Mouse (Mus musculus): ENCODE results near the gene Agl. TPM values are rescaled to one million over a fixed set of nuclear protein-coding genes. Genes with fewer than 3 reads are reported as not detected.
"Not testable (repeated sequence)": the region's sequence is repeated elsewhere in the genome, so short reads cannot be mapped to it uniquely, and the experiment has no call there.

Gene Agl
- polyA plus RNA-seq, 1 experiment from 2014 or later: 13.4 TPM

DNA sequence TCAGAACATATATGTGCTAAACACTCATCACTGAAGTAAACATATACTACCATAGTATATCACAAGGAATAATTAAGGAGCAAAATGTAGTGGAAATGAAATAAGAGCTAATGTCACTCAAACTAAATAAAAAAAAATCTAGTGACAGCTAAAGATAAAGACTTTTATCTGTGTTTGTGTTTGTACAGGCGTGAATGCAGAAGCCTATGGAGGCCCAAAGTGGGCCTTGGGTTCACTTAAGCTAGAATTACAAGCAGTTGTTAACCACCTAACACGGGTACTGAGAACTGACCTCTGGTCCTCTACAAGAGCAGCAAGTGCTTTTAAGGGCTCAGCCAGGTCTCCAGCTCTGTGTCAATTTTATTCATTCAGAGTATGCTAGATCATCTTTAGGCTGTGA lies 31.0 kb downstream of the Agl start:
- peaks cover 74% of the 10 kb centered on the region for H3K36me3 ChIP-seq

DNA sequence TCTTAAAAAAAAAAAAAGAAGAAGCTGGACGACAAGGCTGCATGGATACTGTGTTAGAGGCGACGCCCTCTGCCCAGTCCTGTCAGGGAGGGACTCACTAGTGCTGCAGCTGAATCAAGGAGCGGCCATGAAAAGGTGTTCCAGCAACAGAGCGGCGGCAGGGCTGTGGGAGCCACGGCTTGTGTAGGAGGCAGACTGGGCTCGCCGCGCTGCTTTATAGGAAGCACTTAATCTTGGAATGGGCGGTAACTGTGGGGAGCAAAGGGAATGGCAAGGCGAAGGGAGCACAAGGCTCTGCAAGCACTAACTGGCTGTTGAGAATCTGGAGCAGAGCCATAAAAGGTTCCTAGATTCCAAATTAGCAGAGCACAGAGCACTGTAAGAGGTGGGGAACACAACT lies 34.1 kb downstream of the Agl start:
- no peak for ATAC-seq (replicated peaks)
- peaks cover 67% of the 10 kb centered on the region for H3K36me3 ChIP-seq

More for the DNA sequence above, 31.0 kb downstream of the Agl start:
- H3K4me3 ChIP-seq: no peak overlapping the region
- H3K9me3 ChIP-seq: no peaks in the 10 kb centered on the region
- ATAC-seq (replicated peaks): no peak
- no peak overlapping the region for H3K27ac ChIP-seq (replicated peaks)
- H3K4me1 ChIP-seq: no peaks in the 10 kb centered on the region
- no peak overlapping the region for H3K4me2 ChIP-seq (replicated peaks)
- H3K27me3 ChIP-seq: no peaks in the 10 kb centered on the region
- no peak overlapping the region for H3K9ac ChIP-seq (replicated peaks)
- 93% methylated on average over 2 of the region's 2 CpGs for WGBS

DNA sequence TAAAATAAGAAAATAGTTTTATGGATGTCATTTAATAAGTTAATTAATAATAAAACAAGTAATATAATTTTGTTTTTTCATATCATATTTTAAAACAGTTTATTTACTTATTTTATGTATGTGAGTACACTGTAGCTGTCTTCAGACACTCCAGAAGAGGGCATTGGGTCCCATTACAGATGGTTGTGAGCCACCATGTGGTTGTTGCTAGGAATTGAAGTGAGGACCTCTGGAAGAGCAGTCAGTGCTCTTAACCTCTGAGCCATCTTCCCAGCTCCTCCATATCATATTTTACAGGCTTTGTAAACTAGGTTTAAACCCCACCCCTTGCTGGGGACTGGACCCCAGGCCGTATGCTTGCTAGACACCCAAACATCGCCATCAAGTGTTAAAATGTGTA lies 36.4 kb downstream of the Agl start:
- Histone ChIP-seq H3K4me3 (no peak overlapping the region), H3K36me3 (peaks cover 53% of the 10 kb centered on the region)
- ATAC-seq (replicated peaks): no peak

More for the DNA sequence above, 34.1 kb downstream of the Agl start:
- H3K4me1 ChIP-seq: no peaks in the 10 kb centered on the region
- H3K27me3 ChIP-seq: no peaks in the 10 kb centered on the region
- WGBS: 89% methylated on average over 12 of the region's 12 CpGs
- no peaks in the 10 kb centered on the region for H3K9me3 ChIP-seq
- no peak overlapping the region for H3K4me3 ChIP-seq
- no peak overlapping the region for H3K27ac ChIP-seq (replicated peaks)
- H3K4me2 ChIP-seq (replicated peaks): no peak overlapping the region
- H3K9ac ChIP-seq (replicated peaks): no peak overlapping the region

DNA sequence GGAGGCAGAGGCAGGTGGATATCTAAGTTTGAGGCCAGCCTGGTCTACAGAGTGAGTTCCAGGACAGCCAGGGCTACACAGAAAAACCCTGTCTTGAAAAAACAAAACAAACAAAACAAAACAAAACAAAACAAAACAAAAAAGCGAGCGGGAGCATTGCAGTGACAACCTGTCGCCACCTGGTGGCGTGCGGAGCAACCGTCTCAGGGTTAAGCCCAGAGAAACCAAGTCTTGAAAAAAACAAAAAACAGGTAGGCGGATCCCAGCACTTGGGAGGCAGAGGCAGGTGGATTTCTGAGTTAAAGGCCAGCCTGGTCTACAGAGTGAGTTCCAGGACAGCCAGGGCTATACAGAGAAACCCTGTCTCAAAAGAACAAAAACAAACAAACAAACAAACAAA lies 41.0 kb downstream of the Agl start:
- not testable (repeated sequence) for H3K27me3 ChIP-seq; H3K4me3 ChIP-seq; H3K9me3 ChIP-seq; H3K4me2 ChIP-seq (replicated peaks); H3K4me1 ChIP-seq; H3K9ac ChIP-seq (replicated peaks); H3K27ac ChIP-seq (replicated peaks); ATAC-seq (replicated peaks)
- 89% methylated on average over 7 of the region's 7 CpGs for WGBS
- peaks cover 29% of the 10 kb centered on the region for H3K36me3 ChIP-seq

More for the DNA sequence above, 36.4 kb downstream of the Agl start:
- WGBS: 91% methylated on average over 2 of the region's 2 CpGs
- H3K27ac ChIP-seq (replicated peaks): no peak overlapping the region
- H3K4me2 ChIP-seq (replicated peaks): no peak overlapping the region
- H3K9me3 ChIP-seq: no peaks in the 10 kb centered on the region
- H3K9ac ChIP-seq (replicated peaks): no peak overlapping the region
- no peaks in the 10 kb centered on the region for H3K27me3 ChIP-seq
- no peaks in the 10 kb centered on the region for H3K4me1 ChIP-seq

DNA sequence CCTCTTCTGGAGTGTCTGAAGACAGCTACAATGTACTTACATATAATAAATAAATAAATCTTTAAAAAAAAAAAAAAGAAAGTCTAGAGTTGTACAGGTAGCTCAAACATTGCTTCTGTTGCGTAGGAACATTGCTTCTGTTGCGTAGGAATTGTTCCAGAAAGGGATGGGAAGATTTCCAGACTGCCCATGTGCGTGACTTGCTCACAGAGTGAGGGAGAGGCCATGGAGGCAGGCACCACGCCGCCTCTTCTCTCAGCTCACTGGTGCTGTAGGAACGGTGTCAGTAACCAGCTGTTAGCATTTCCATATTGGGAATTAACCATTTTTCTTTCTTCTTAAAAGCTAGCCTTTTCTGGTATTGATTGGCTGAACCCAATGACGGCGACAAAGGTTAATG lies 55.1 kb downstream of the Agl start:
- H3K4me3 ChIP-seq: no peak overlapping the region
- no peak overlapping the region for H3K9ac ChIP-seq (replicated peaks)
- H3K36me3 ChIP-seq: peaks cover 24% of the 10 kb centered on the region
- 92% methylated on average over 8 of the region's 8 CpGs for WGBS
- no peaks in the 10 kb centered on the region for H3K27me3 ChIP-seq
- no peaks in the 10 kb centered on the region for H3K9me3 ChIP-seq
- H3K27ac ChIP-seq (replicated peaks): no peak overlapping the region
- no peak overlapping the region for H3K4me2 ChIP-seq (replicated peaks)
- ATAC-seq (replicated peaks): no peak
- H3K4me1 ChIP-seq: no peaks in the 10 kb centered on the region

DNA sequence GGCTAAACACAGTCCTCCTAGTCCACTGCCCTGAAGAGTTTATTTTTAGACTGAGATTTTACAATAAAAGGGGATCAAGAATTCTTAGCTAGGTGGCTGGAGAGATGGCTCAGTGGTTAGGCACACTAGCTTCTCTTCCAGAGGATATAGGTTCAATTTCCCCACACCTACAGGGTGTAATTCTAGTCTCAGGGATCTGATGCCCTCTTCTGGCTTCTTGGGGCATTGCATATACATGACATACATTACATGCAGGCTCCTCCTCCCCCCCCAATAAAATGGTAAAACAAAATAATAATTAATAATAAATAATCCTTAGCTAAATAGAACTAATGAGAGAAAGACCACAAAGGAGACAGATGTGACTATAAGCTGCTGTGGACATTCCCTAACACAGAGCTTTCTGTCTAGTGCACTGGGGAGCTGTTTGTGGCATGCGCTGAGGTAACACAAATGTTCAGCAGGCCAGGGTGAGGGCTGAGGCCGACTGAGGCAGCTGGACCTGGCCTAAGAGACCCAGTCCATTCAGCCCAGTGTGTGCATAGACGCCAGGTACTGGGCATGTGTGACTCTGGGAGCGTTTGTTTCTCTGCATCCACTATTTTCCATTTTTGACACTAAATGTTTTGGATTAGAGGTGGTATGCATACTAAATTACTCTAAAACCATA lies 56.6 kb downstream of the Agl start:
- ATAC-seq (replicated peaks): peak; percentile 62
- H3K4me3 ChIP-seq: no peak overlapping the region
- no peak overlapping the region for H3K9ac ChIP-seq (replicated peaks)
- 83% methylated on average over 4 of the region's 4 CpGs for whole genome bisulfite sequencing
- no peak overlapping the region for H3K4me2 ChIP-seq (replicated peaks)
- peaks cover 16% of the 10 kb centered on the region for H3K36me3 ChIP-seq
- no peaks in the 10 kb centered on the region for H3K27me3 ChIP-seq
- H3K4me1 ChIP-seq: no peaks in the 10 kb centered on the region
- H3K9me3 ChIP-seq: no peaks in the 10 kb centered on the region
- H3K27ac ChIP-seq (replicated peaks): no peak overlapping the region

DNA sequence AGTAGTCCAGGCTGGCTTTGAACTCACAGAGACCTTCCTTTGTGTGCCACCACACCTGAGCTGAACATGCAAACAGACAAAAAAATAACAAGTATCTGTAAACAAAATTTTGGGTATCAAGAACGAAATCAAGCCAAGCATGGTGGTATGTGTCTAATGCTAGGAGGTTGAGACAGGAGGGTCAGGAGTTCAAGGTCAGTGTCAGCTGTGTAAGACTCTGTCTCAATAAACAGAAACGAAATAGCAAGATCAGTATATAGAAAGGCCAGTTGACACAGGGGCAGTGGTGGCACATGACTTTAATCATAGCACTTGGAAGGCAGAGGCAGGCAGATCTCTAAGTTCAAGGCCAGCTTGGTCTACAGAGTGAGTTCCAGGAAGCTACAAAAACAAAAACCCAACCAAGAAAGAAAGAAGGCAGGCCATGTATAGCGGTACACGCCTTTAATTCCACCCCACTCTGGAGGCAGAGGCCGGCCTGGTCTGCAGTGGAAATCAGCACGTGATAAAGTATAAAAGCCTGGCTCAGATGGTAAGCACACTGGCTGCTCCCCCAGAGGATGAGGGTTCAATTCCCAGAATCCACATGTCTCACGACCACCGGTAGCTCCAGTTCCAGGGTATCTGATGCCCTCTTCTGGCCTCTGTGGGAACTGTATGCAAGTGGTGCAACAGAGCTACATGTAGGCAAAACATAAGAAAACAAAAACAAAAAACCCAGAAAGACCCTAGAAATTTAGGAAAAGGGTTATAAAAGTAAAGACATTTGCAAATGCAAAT lies 59.4 kb downstream of the Agl start:
- H3K4me2 ChIP-seq (replicated peaks): no peak overlapping the region
- peaks cover 13% of the 10 kb centered on the region for H3K36me3 ChIP-seq
- no peak overlapping the region for H3K4me3 ChIP-seq
- WGBS: 57% methylated on average over 8 of the region's 8 CpGs
- no peaks in the 10 kb centered on the region for H3K4me1 ChIP-seq
- no peaks in the 10 kb centered on the region for H3K27me3 ChIP-seq
- no peaks in the 10 kb centered on the region for H3K9me3 ChIP-seq
- H3K27ac ChIP-seq (replicated peaks): no peak overlapping the region
- no peak overlapping the region for H3K9ac ChIP-seq (replicated peaks)
- peak; percentile 66; the same call in 1 of the 2 replicates for ATAC-seq (replicated peaks)

DNA sequence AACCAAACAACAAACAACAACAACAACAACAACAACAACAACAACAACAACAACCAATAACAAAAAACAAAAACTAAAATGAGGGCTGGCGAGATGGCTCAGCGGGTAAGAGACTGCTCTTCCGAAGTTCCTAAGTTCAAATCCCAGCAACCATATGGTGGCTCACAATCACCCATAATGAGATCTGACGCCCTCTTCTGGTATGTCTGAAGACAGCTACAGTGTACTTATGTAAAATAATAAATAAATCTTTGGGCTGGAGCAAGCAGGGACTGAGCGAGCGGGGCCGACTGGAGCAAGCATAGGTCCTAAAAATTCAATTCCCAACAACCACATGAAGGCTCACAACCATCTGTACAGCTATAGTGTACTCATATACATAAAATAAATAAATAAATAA lies 60.3 kb downstream of the Agl start:
- H3K9ac ChIP-seq (replicated peaks); H3K27ac ChIP-seq (replicated peaks); ATAC-seq (replicated peaks); H3K4me2 ChIP-seq (replicated peaks); H3K4me1 ChIP-seq; H3K4me3 ChIP-seq; H3K9me3 ChIP-seq; H3K27me3 ChIP-seq: not testable (repeated sequence)
- H3K36me3 ChIP-seq: peaks cover 16% of the 10 kb centered on the region
- 91% methylated on average over 7 of the region's 7 CpGs for whole genome bisulfite sequencing

DNA sequence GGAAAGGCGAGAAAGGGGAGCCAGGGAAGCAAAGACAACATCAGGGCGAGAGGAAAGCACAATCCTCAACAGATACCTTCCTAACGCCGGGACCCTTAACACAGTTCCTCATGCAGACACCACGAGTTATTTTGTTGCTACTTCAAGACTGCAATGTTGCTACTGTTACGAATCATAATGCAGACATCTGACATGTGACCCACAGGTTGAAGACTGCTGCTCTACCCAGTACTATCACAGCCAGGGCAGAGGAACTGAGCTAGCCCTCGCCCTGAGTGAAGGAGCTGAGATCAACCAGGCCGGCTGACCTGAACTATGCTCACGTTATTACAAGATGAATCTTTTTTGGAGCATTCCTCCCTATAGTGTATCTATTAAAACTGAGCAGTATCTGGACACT lies 67.0 kb downstream of the Agl start:
- 92% methylated on average over 9 of the region's 9 CpGs for WGBS
- Histone ChIP-seq H3K9ac (replicated peaks) (no peak overlapping the region), H3K4me3 (no peak overlapping the region)

DNA sequence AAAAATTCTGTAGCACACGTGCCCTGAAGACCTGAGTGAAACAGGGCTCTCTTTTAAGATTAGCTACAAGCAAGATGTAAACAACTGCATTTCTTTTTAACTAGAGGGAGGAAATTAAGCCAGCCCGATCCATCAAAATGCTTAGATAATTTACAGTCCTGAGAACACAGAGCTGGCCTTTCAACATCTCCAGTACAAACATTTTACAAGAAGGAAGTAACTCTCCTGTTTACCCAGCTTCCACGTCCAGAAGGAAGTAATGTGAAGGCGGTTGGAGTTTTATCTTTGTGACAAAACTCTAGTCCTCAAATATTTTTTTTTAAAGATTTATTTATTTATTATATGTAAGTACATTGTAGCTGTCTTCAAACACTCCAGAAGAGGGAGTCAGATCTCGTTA lies 67.9 kb downstream of the Agl start:
- H3K4me1 ChIP-seq: no peaks in the 10 kb centered on the region
- H3K36me3 ChIP-seq: peaks cover 11% of the 10 kb centered on the region
- no peaks in the 10 kb centered on the region for H3K27me3 ChIP-seq
- H3K27ac ChIP-seq (replicated peaks): no peak overlapping the region
- H3K9me3 ChIP-seq: no peaks in the 10 kb centered on the region
- no peak overlapping the region for H3K9ac ChIP-seq (replicated peaks)
- H3K4me3 ChIP-seq: no peak overlapping the region
- 93% methylated on average over 5 of the region's 5 CpGs for WGBS
- no peak for ATAC-seq (replicated peaks)
- no peak overlapping the region for H3K4me2 ChIP-seq (replicated peaks)

More for the DNA sequence above, 67.0 kb downstream of the Agl start:
- no peak for ATAC-seq (replicated peaks)
- no peaks in the 10 kb centered on the region for H3K27me3 ChIP-seq
- no peaks in the 10 kb centered on the region for H3K9me3 ChIP-seq
- H3K4me1 ChIP-seq: no peaks in the 10 kb centered on the region
- H3K4me2 ChIP-seq (replicated peaks): no peak overlapping the region
- H3K27ac ChIP-seq (replicated peaks): no peak overlapping the region
- H3K36me3 ChIP-seq: peaks cover 11% of the 10 kb centered on the region

DNA sequence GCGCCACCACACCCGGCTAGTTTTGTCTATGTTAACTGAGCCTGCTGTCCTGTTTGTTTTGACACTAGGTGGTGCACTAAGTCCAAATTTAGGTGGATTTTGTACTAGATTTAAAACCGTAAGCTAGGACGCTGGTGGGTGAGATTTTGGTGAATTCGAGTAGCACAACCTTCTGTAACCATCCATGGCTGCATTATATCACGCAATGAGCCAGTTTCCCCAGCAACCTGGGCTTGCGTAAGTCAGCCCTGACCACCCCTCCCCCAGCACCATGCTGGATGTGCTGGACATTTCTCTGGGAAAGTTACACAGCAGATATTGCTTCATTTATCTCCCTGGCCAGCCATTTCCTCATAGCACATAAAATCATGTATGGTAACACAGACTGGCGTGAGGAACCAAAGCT lies 70.6 kb downstream of the Agl start:
- Histone ChIP-seq H3K4me3 (no peak overlapping the region), H3K4me1 (no peaks in the 10 kb centered on the region), H3K27ac (replicated peaks) (no peak overlapping the region), H3K36me3 (no peaks in the 10 kb centered on the region), H3K9me3 (no peaks in the 10 kb centered on the region), H3K27me3 (no peaks in the 10 kb centered on the region), H3K9ac (replicated peaks) (no peak overlapping the region), H3K4me2 (replicated peaks) (no peak overlapping the region)
- ATAC-seq (replicated peaks): no peak
- 82% methylated on average over 8 of the region's 8 CpGs for WGBS

DNA sequence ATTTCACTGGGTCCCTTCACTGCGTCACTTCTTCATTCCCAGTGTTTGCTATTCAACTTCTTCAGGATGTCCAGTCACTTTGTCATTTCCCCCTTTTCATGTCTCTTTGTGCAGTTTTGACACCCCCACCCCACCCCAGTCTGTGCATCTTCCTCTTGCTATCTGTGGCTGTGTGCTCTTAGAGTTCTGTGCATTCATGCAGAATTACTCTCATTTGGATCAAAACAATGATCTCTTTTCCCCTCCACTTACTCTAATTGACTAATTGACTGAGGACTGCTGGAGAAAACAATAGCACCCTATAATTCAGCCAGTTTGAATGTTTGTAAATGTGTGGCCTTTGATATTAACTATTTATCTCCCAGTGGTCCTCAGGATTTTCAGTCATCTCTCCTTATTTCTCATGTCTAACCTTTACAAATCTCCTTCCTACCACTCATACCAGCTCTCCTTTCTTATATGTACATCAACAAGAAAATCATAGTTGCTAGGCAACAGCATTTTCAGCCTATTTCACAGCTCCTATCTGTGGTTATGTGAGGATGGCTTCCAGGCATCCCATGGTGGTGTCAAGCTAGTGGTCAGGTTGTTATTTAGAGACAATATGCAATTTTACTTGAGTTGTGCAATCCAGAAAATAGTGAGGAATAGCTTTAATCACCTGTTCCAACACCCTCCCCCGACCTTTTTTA lies 78.3 kb downstream of the Agl start:
- H3K4me2 ChIP-seq (replicated peaks): no peak overlapping the region
- 56% methylated on average over 2 of the region's 2 CpGs for WGBS
- no peaks in the 10 kb centered on the region for H3K9me3 ChIP-seq
- no peak overlapping the region for H3K9ac ChIP-seq (replicated peaks)
- H3K27ac ChIP-seq (replicated peaks): no peak overlapping the region; the same call in 1 of the 2 replicates
- ATAC-seq (replicated peaks): peak; percentile 51; the same call in 1 of the 2 replicates
- H3K4me1 ChIP-seq: peaks cover 9% of the 10 kb centered on the region
- no peaks in the 10 kb centered on the region for H3K36me3 ChIP-seq
- no peak overlapping the region for H3K4me3 ChIP-seq
- no peaks in the 10 kb centered on the region for H3K27me3 ChIP-seq

Measured in forebrain, embryonic 15.5 days (tissue).